Mouse (Mus musculus): ENCODE data around the gene D10Jhu81e. TPM values are rescaled to one million over a fixed set of nuclear protein-coding genes. Genes with fewer than 3 reads are reported as not detected.

Gene D10Jhu81e
- total and polyA plus RNA-seq, 3 experiments, result 50.6 to 57.4 TPM; not detected in 1

GRCm38 (mm10) chr10:78163241-78163640 lies 6.3 kb downstream of the D10Jhu81e start:
- TF ChIP-seq ZC3H11A (IDR thresholded peaks at IDR 0.05; ENCODE audit: low read depth, low read length) (no peak), MAZ (IDR thresholded peaks at IDR 0.05; ENCODE audit: low read depth, low read length) (no peak), HCFC1 (IDR thresholded peaks at IDR 0.05; ENCODE audit: low read depth, low read length) (no peak), ZNF384 (IDR thresholded peaks at IDR 0.05; ENCODE audit: low read depth, low read length) (no peak), RAD21 (IDR thresholded peaks at IDR 0.05; ENCODE audit: low read depth, low read length) (no peak), SMC3 (IDR thresholded peaks at IDR 0.05; ENCODE audit: low read depth, low read length) (no peak), NRF1 (IDR thresholded peaks at IDR 0.05; ENCODE audit: insufficient read depth, low read depth, low read length, poor library complexity, severe bottlenecking) (no peak), ZMIZ1 (IDR thresholded peaks at IDR 0.05; ENCODE audit: low read depth, low read length) (no peak), MYB (IDR thresholded peaks at IDR 0.05; ENCODE audit: low read depth, low read length) (no peak)
- H3K4me1 ChIP-seq (ENCODE audit: control insufficient read depth in 1 of 2, insufficient read depth in 2 of 2, low read length in 2 of 2), result 0 out of 4 replicates have a peak, but pooled peaks cover 0 to 2% of the 10 kb centered on the region in 2 experiments
- no peaks in the 10 kb centered on the region for H3K9me3 ChIP-seq (replicated peaks; ENCODE audit: insufficient read depth, low read length)
- no peak for DNase-seq (ENCODE audit: low read depth, low spot score)
- H3K36me3 ChIP-seq (ENCODE audit: control insufficient read depth in 1 of 2, insufficient read depth in 2 of 2, low read length in 2 of 2), result peaks cover 0 to 2% of the 10 kb centered on the region in 2 experiments; a peak in 2 of 4 replicates
- no peak overlapping the region for H3K27ac ChIP-seq (ENCODE audit: control insufficient read depth, low read depth, low read length)
- no peak overlapping the region for H3K9ac ChIP-seq (ENCODE audit: control insufficient read depth, low read depth, low read length, poor library complexity, severe bottlenecking)
- no peak overlapping the region for H3K4me3 ChIP-seq (ENCODE audit: control insufficient read depth in 1 of 2, insufficient read depth in 1 of 2, low read depth in 2 of 2, low read length in 2 of 2)
- H3K79me2 ChIP-seq (ENCODE audit: control insufficient read depth, insufficient read depth, low read length, poor library complexity), result no peaks in the 10 kb centered on the region
- no peaks in the 10 kb centered on the region for H3K27me3 ChIP-seq (ENCODE audit: control insufficient read depth in 1 of 2, insufficient read depth in 2 of 2, low read length in 2 of 2)

GRCm38 (mm10) chr10:78162646-78163045 lies 6.9 kb downstream of the D10Jhu81e start:
- Histone ChIP-seq H3K36me3 (ENCODE audit: control insufficient read depth in 1 of 2, insufficient read depth in 2 of 2, low read length in 2 of 2) (no peaks in the 10 kb centered on the region), H3K79me2 (ENCODE audit: control insufficient read depth, insufficient read depth, low read length, poor library complexity) (no peaks in the 10 kb centered on the region), H3K9me3 (replicated peaks; ENCODE audit: insufficient read depth, low read length) (no peaks in the 10 kb centered on the region), H3K27me3 (ENCODE audit: control insufficient read depth in 1 of 2, insufficient read depth in 2 of 2, low read length in 2 of 2) (no peaks in the 10 kb centered on the region), H3K4me3 (ENCODE audit: control insufficient read depth in 1 of 2, insufficient read depth in 1 of 2, low read depth in 2 of 2, low read length in 2 of 2) (no peak overlapping the region), H3K4me1 (ENCODE audit: control insufficient read depth in 1 of 2, insufficient read depth in 2 of 2, low read length in 2 of 2) (no peaks in the 10 kb centered on the region), H3K27ac (ENCODE audit: control insufficient read depth, low read depth, low read length) (no peak overlapping the region), H3K9ac (ENCODE audit: control insufficient read depth, low read depth, low read length, poor library complexity, severe bottlenecking) (no peak overlapping the region)
- DNase-seq (ENCODE audit: low read depth, low spot score), result no peak
- TF ChIP-seq GATA1 (IDR thresholded peaks at IDR 0.05; ENCODE audit: low read depth, low read length) (no peak), USF2 (IDR thresholded peaks at IDR 0.05; ENCODE audit: borderline replicate concordance in 1 of 2, insufficient read depth in 1 of 2, low read depth in 1 of 2, low read length in 2 of 2) (no peak), RAD21 (IDR thresholded peaks at IDR 0.05; ENCODE audit: low read depth, low read length) (no peak), POLR2AphosphoS5 (IDR thresholded peaks at IDR 0.05; ENCODE audit: borderline replicate concordance, low read depth, low read length) (no peak), NRF1 (IDR thresholded peaks at IDR 0.05; ENCODE audit: insufficient read depth, low read depth, low read length, poor library complexity, severe bottlenecking) (no peak), MYC (IDR thresholded peaks at IDR 0.05; ENCODE audit: low read depth, low read length) (no peak), MAX (IDR thresholded peaks at IDR 0.05; ENCODE audit: low read length) (no peak)

GRCm38 (mm10) chr10:78161096-78161495 lies 8.5 kb downstream of the D10Jhu81e start:
- DNase-seq (ENCODE audit: low read depth, low spot score), result no peak
- H3K9ac ChIP-seq (ENCODE audit: control insufficient read depth, low read depth, low read length, poor library complexity, severe bottlenecking), result no peak overlapping the region
- TF ChIP-seq ZNF384 (IDR thresholded peaks at IDR 0.05; ENCODE audit: low read depth, low read length), result no peak
- no peaks in the 10 kb centered on the region for H3K4me1 ChIP-seq (ENCODE audit: control insufficient read depth in 1 of 2, insufficient read depth in 2 of 2, low read length in 2 of 2)
- H3K9me3 ChIP-seq (replicated peaks; ENCODE audit: insufficient read depth, low read length), result no peaks in the 10 kb centered on the region
- no peak overlapping the region for H3K4me3 ChIP-seq (ENCODE audit: control insufficient read depth in 1 of 2, insufficient read depth in 1 of 2, low read depth in 2 of 2, low read length in 2 of 2)
- no peaks in the 10 kb centered on the region for H3K79me2 ChIP-seq (ENCODE audit: control insufficient read depth, insufficient read depth, low read length, poor library complexity)
- no peaks in the 10 kb centered on the region for H3K27me3 ChIP-seq (ENCODE audit: control insufficient read depth in 1 of 2, insufficient read depth in 2 of 2, low read length in 2 of 2)
- no peak overlapping the region for H3K27ac ChIP-seq (ENCODE audit: control insufficient read depth, low read depth, low read length)
- H3K36me3 ChIP-seq (ENCODE audit: control insufficient read depth in 1 of 2, insufficient read depth in 2 of 2, low read length in 2 of 2), result no peaks in the 10 kb centered on the region
